Mouse (Mus musculus) stomach, embryonic 16.5 days (tissue): ENCODE measurements around the gene Zar1l. TPM values are rescaled to one million over a fixed set of nuclear protein-coding genes. Genes with fewer than 3 reads are reported as not detected.
"Not testable (repeated sequence)": the region's sequence is repeated elsewhere in the genome, so short reads cannot be mapped to it uniquely, and the experiment has no call there.

ENCODE experiments used
- ATAC-seq: fragments of 200-750 bp; cut with Nextera tagmentation; 2 replicates; pipeline ENCODE4 v1.8.0; 2017; ENCODE audit warnings: moderate number of reproducible peaks, moderate TSS enrichment; ENCODE audit not compliant: insufficient read depth, low FRiP score
- H3K27ac ChIP-seq: fragments of 300-500 bp; sonication (generic); 2 replicates; pipeline ENCODE4 v1.5.1; 2014; ENCODE audit warnings: low read length
- H3K27me3 ChIP-seq: fragments of 300-500 bp; sonication (generic); 2 replicates; pipeline ENCODE4 v1.6.1; 2014; ENCODE audit warnings: low read length, control low read depth, mixed read lengths; ENCODE audit not compliant: control insufficient read depth, insufficient read depth
- H3K36me3 ChIP-seq: fragments of 300-500 bp; sonication (generic); 2 replicates; pipeline ENCODE4 v1.6.1; 2014; ENCODE audit warnings: low read length; ENCODE audit not compliant: control insufficient read depth, insufficient read depth
- H3K4me1 ChIP-seq: fragments of 300-500 bp; sonication (generic); 2 replicates; pipeline ENCODE4 v1.6.1; 2014; ENCODE audit warnings: low read length, control low read depth, mixed read lengths; ENCODE audit not compliant: control insufficient read depth, insufficient read depth
- H3K4me2 ChIP-seq: fragments of 300-500 bp; sonication (generic); 2 replicates; pipeline ENCODE4 v1.6.1; 2014; ENCODE audit warnings: low read depth, low read length, mixed read lengths
- H3K4me3 ChIP-seq: fragments of 300-500 bp; sonication (generic); replicated peaks from 2 replicates; pipeline ENCODE4 v1.5.1; 2014; ENCODE audit warnings: mild to moderate bottlenecking, low read length
- H3K9ac ChIP-seq: fragments of 300-500 bp; sonication (generic); 2 replicates; pipeline ENCODE4 v1.6.1; 2014; ENCODE audit warnings: low read length
- H3K9me3 ChIP-seq: fragments of 300-500 bp; sonication (generic); replicated peaks from 2 replicates; pipeline ENCODE4 v1.6.1; 2016; ENCODE audit warnings: low read length, control low read depth; ENCODE audit not compliant: control insufficient read depth
- WGBS: fragments of 180-500 bp; shearing (Covaris S2); extraction: QIAGEN DNeasy Blood & Tissue Kit; methylation state at CpG from one replicate; pipeline ENCODE4 v1.1.7; 2014; 5-methylcytosine and 5-hydroxymethylcytosine counted together
- polyA plus RNA-seq: library from polyadenylated mRNA; unstranded; fragments of >200 nt; fragmentation: Nextera tagmentation; extraction: Ambion mirVana; gene quantifications from 2 replicates; pipeline ENCODE4 v1.2.1, GENCODE M21; 2015

Zar1l gene
- polyA plus RNA-seq, 1 experiment from 2014 or later = not detected

DNA sequence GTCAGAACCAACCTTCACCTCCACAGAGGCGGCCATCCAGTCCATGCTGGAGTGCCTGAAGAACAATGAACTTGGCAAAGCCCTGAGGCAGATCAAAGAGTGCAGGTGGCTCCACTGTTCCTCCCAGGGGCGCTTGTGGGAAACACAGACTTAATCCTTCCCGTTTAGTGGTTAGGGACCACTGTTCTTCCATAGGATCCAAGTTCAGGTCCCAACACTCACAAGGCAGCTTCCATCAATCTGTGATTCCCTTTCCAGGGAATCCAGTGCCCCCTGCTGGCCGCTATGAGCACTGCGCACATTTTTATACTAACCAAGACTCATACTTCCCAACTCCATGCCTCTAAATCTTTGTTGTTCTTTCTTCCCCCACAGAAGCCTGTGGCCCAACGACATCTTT is 22.2 kb downstream of the Zar1l start:
- H3K4me1 ChIP-seq = no peaks in the 10 kb centered on the region
- H3K9me3 ChIP-seq = no peaks in the 10 kb centered on the region
- H3K36me3 ChIP-seq = no peaks in the 10 kb centered on the region
- no peak overlapping the region for H3K27ac ChIP-seq
- 46% methylated on average over 6 of the region's 6 CpGs for WGBS
- H3K4me3 ChIP-seq = no peak overlapping the region
- H3K4me2 ChIP-seq = no peak overlapping the region
- H3K9ac ChIP-seq = no peak overlapping the region
- no peak for ATAC-seq
- H3K27me3 ChIP-seq = no peaks in the 10 kb centered on the region

DNA sequence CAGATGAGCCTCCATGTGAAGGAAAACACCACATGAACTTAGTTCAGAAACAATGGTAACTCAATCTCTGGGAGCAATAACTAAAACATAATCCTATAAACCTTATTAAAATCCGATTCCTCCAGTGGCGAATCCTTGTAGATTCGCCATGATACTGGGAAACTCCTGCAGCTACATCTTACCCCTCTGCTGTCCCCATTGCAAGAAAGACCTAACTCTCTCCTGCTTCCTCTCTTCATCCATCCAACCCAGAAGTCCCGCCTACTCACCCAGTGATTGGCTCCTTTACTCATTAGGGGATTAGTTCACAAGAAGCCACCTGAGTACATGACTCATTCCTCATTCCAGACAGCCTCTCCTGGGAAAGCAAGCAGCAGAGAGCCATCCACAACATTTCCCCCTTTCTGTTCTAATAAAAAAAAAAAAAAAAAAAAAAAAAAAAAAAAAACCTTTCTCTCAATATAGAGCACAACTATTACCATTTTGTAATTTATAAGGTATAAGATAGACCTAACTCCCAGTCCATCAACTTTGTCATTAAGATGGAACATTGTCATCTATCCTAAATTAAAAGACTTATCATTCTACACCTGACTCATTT is 26.3 kb downstream of the Zar1l start:
- H3K9me3 ChIP-seq, H3K27me3 ChIP-seq, H3K4me1 ChIP-seq, ATAC-seq, H3K4me3 ChIP-seq, H3K4me2 ChIP-seq, H3K36me3 ChIP-seq, H3K9ac ChIP-seq, H3K27ac ChIP-seq: not testable (repeated sequence)
- 91% methylated on average over 4 of the region's 4 CpGs for WGBS

DNA sequence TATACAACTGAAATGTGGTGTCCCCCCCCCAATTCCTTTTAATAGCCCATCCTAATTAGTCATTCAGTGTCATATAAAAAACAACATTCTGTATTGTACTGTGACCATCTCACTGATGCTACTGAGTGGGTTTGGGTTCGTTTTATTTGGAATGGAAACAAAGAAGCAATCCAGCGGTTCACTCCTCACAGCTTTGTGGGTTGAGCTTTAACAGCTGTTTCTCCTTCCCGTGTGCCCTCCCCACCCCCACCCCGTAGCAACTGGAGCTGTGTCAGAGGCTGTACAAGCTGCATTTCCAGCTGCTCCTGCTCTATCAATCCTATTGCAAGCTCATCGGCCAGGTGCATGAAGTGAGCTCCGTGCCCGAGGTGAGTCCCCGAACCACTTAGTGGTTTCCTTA is 27.1 kb downstream of the Zar1l start:
- H3K4me2 ChIP-seq = 0 out of 2 replicates have a peak overlapping the region, but pooled peaks have one; percentile 13
- no peaks in the 10 kb centered on the region for H3K27me3 ChIP-seq
- H3K27ac ChIP-seq = no peak overlapping the region
- H3K9ac ChIP-seq = no peak overlapping the region
- no peaks in the 10 kb centered on the region for H3K4me1 ChIP-seq
- H3K36me3 ChIP-seq = no peaks in the 10 kb centered on the region
- ATAC-seq = peak; percentile 10; the same call in 1 of the 2 replicates
- no peaks in the 10 kb centered on the region for H3K9me3 ChIP-seq
- no peak overlapping the region for H3K4me3 ChIP-seq
- 42% methylated on average over 8 of the region's 8 CpGs for WGBS

DNA sequence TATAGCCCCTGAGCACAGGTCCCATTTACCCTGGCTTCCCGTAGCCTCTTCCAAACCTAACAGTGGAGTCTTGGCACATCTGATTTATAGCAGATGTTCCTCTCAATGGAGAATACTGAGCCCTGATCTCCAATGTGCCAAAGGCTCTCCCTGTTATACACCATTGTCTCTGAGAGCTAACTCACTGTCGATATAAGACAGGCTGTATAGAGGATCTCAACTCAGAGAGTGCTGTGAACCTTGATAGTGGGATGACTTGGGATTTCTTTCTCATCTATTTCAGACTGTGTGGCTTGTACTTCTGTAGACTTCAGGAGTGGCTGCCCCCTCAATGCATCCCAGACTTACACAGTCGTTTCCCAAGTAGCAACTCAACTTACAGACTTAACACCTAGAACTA is 27.7 kb downstream of the Zar1l start:
- Histone ChIP-seq H3K27me3 (no peaks in the 10 kb centered on the region), H3K4me1 (no peaks in the 10 kb centered on the region), H3K36me3 (no peaks in the 10 kb centered on the region), H3K9ac (no peak overlapping the region), H3K27ac (no peak overlapping the region), H3K9me3 (no peaks in the 10 kb centered on the region), H3K4me2 (no peak overlapping the region), H3K4me3 (no peak overlapping the region)
- ATAC-seq = no peak
- 64% methylated on average over 3 of the region's 3 CpGs for WGBS

DNA sequence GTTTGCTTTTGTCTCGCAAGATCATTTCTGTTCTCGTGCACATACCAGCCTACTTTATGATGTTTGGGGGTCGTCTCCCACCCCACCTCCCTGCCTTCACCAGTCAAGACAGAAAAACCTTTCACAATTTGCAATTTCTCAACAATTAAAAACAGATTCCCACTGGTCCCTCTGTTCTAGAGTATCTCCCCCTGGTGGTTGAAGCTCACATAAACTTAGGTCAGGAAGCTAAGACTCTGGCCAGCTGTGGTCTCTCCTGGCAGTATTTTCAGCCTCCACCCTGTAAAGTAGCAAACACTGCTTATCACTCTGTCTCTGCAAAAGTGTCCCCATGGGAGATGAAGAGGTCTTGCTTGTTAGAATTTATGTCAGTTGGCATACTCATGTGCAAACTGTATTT is 32.8 kb downstream of the Zar1l start:
- WGBS = 63% methylated on average over 3 of the region's 3 CpGs
- H3K27me3 ChIP-seq = no peaks in the 10 kb centered on the region
- H3K27ac ChIP-seq = no peak overlapping the region
- H3K4me3 ChIP-seq = no peak overlapping the region
- H3K4me2 ChIP-seq = no peak overlapping the region
- ATAC-seq = no peak
- no peaks in the 10 kb centered on the region for H3K9me3 ChIP-seq
- no peak overlapping the region for H3K9ac ChIP-seq
- H3K4me1 ChIP-seq = no peaks in the 10 kb centered on the region
- no peaks in the 10 kb centered on the region for H3K36me3 ChIP-seq

DNA sequence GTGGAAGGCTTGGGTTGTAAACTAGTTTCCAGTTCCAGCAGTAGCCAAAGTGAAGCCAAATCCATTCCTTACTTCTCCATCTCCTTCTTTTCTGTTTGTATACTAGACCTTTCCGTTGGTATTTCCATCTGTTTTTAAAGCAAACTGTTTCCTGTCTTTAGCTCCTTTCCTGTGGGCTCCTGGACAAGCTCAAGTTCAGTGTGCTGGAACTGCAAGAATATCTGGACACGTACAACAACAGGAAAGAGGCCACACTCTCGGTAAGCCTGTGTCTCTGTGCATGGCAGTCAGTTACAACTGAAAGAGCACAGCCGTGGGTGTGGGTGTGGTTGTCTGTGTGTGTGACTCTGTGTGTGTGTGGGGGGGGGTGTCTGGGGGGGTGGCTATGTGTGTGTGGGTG is 39.4 kb downstream of the Zar1l start:
- H3K9ac ChIP-seq = no peak overlapping the region
- no peaks in the 10 kb centered on the region for H3K9me3 ChIP-seq
- H3K4me1 ChIP-seq = no peaks in the 10 kb centered on the region
- H3K4me2 ChIP-seq = no peak overlapping the region
- no peaks in the 10 kb centered on the region for H3K27me3 ChIP-seq
- 45% methylated on average over 4 of the region's 4 CpGs for WGBS
- no peak overlapping the region for H3K4me3 ChIP-seq
- no peak overlapping the region for H3K27ac ChIP-seq
- no peak for ATAC-seq
- H3K36me3 ChIP-seq = no peaks in the 10 kb centered on the region

DNA sequence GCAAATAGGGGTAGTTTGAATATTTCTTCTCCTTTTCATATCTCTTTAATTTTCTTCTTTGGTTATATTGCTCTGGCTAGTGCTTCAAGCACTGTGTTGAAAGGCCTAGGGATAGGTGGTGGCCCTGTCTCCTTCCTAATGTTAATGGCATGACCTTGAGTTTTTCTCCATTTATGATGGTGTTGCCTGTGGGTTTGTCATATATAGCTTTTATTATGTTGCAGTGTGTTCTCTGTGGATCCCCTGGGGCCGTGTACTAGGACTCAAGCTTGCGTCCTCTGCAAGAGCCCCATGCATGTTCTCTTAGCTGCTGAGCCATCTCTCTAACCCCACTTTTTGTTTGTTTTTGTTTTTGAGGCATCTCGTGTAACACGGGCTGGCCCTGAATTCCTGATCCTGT is 40.6 kb downstream of the Zar1l start:
- Histone ChIP-seq H3K4me3 (no peak overlapping the region), H3K27ac (no peak overlapping the region), H3K4me1 (no peaks in the 10 kb centered on the region), H3K4me2 (no peak overlapping the region), H3K27me3 (no peaks in the 10 kb centered on the region), H3K9me3 (no peaks in the 10 kb centered on the region), H3K36me3 (0 out of 2 replicates have a peak, but pooled peaks cover 3% of the 10 kb centered on the region), H3K9ac (no peak overlapping the region)
- ATAC-seq = no peak
- WGBS = 69% methylated on average over 4 of the region's 4 CpGs

DNA sequence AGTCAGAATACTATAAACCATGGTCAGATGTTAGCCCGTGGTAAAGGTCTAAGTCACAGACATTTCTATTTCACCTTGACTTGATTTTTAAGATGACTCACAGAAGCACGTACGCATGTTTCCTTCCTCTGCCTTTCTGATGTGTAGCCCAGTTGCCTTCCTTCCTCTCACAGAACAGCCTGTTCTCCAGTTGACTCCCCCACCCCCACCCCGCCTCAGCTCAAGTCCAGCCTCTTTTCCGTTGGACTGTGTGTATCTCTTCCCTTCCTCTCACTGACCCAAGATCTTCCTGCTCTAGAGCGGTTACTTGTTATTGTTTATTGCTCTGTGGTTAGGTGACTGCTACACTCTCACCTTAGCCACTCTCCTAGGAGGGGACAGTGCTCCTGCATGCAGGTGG is 49.5 kb downstream of the Zar1l start:
- peaks cover 9% of the 10 kb centered on the region for H3K4me1 ChIP-seq
- H3K4me3 ChIP-seq = no peak overlapping the region
- no peak overlapping the region for H3K27ac ChIP-seq
- ATAC-seq = no peak
- H3K27me3 ChIP-seq = no peaks in the 10 kb centered on the region
- no peak overlapping the region for H3K9ac ChIP-seq
- no peaks in the 10 kb centered on the region for H3K9me3 ChIP-seq
- WGBS = 64% methylated on average over 6 of the region's 6 CpGs
- H3K4me2 ChIP-seq = no peak overlapping the region
- H3K36me3 ChIP-seq = 0 out of 2 replicates have a peak, but pooled peaks cover 3% of the 10 kb centered on the region

DNA sequence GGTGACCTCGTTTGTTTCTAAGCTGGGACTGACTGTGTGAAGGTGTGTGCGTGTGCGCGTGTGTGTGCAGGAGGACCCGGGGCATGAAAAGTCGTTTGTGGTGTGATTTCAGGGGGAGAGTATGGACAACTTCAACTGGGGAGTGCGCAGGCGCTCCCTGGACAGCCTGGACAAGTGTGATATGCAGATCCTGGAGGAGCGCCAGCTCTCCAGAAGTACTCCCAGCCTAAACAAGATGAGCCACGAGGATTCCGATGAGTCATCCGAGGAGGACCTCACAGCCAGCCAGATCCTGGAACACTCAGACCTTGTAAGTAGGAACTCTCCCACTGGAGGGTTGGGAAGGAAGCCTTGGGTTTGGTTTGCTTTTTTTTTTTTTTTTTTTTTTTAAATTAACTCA is 51.8 kb downstream of the Zar1l start:
- H3K4me3 ChIP-seq = no peak overlapping the region
- peak overlapping the region; percentile 66; the same call in 1 of the 2 replicates for H3K27ac ChIP-seq
- WGBS = 47% methylated on average over 12 of the region's 12 CpGs
- no peaks in the 10 kb centered on the region for H3K9me3 ChIP-seq
- H3K4me1 ChIP-seq = peaks cover 9% of the 10 kb centered on the region
- no peak overlapping the region for H3K9ac ChIP-seq
- peak overlapping the region; percentile 14; the same call in 1 of the 2 replicates for H3K4me2 ChIP-seq
- ATAC-seq = peak; percentile 96
- H3K36me3 ChIP-seq = no peaks in the 10 kb centered on the region
- H3K27me3 ChIP-seq = no peaks in the 10 kb centered on the region
